Mouse (Mus musculus) heart, embryonic 12.5 days (tissue): ENCODE data around the gene Myo18b. TPM values are rescaled to one million over a fixed set of nuclear protein-coding genes. Genes with fewer than 3 reads are reported as not detected.

Source experiments
- ATAC-seq: fragments of 200-750 bp; cut with Nextera tagmentation; 2 replicates; pipeline ENCODE4 v1.8.0; 2017; ENCODE audit warnings: moderate TSS enrichment, moderate library complexity; ENCODE audit not compliant: insufficient number of reproducible peaks, low FRiP score
- H3K27ac ChIP-seq: fragments of 300-500 bp; sonication (generic); 2 replicates; pipeline ENCODE4 v1.5.1; 2016; ENCODE audit warnings: mild to moderate bottlenecking, moderate library complexity; ENCODE audit not compliant: poor library complexity, severe bottlenecking
- H3K27me3 ChIP-seq: fragments of 300-500 bp; sonication (generic); replicated peaks from 2 replicates; pipeline ENCODE4 v1.6.1; 2016; ENCODE audit warnings: mild to moderate bottlenecking, moderate library complexity
- H3K36me3 ChIP-seq: fragments of 300-500 bp; sonication (generic); 2 replicates; pipeline ENCODE4 v1.6.1; 2016; ENCODE audit warnings: mild to moderate bottlenecking, moderate library complexity
- H3K4me1 ChIP-seq: fragments of 300-500 bp; sonication (generic); replicated peaks from 2 replicates; pipeline ENCODE4 v1.6.1; 2016; ENCODE audit warnings: mild to moderate bottlenecking
- H3K4me2 ChIP-seq: fragments of 300-500 bp; sonication (generic); 2 replicates; pipeline ENCODE4 v1.6.1; 2016; ENCODE audit warnings: mild to moderate bottlenecking, moderate library complexity
- H3K4me3 ChIP-seq: fragments of 300-500 bp; sonication (generic); 2 replicates; pipeline ENCODE4 v1.5.1; 2016; ENCODE audit warnings: mild to moderate bottlenecking
- H3K9ac ChIP-seq: fragments of 300-500 bp; sonication (generic); 2 replicates; pipeline ENCODE4 v1.6.1; 2016; ENCODE audit warnings: mild to moderate bottlenecking, moderate library complexity
- H3K9me3 ChIP-seq: fragments of 300-500 bp; sonication (generic); replicated peaks from 2 replicates; pipeline ENCODE4 v1.6.1; 2016; ENCODE audit warnings: mild to moderate bottlenecking, moderate library complexity
- WGBS: fragments of 180-500 bp; shearing (Covaris S2); methylation state at CpG from one replicate; pipeline ENCODE4 v1.1.7; 2016; 5-methylcytosine and 5-hydroxymethylcytosine counted together
- polyA plus RNA-seq: library from polyadenylated mRNA; unstranded; fragments of >200 nt; fragmentation: Nextera tagmentation; extraction: Ambion mirVana; gene quantifications from 2 replicates; pipeline ENCODE4 v1.2.1, GENCODE M21; 2016

Gene Myo18b
- polyA plus RNA-seq, 1 experiment from 2014 or later: 34.7 TPM

- Histone ChIP-seq H3K9ac (no peak overlapping the region), H3K27me3 (no peaks in the 10 kb centered on the region), H3K4me3 (no peak overlapping the region), H3K4me1 (peaks cover 13% of the 10 kb centered on the region), H3K9me3 (no peaks in the 10 kb centered on the region), H3K4me2 (no peak overlapping the region), H3K36me3 (peaks cover 82% of the 10 kb centered on the region), H3K27ac (no peak overlapping the region)
- ATAC-seq: no peak
- 76% methylated on average over 7 of the region's 7 CpGs for WGBS
These were observed 100.1 kb downstream of the Myo18b start for GRCm38 (mm10) chr5:112796086-112796485.

DNA sequence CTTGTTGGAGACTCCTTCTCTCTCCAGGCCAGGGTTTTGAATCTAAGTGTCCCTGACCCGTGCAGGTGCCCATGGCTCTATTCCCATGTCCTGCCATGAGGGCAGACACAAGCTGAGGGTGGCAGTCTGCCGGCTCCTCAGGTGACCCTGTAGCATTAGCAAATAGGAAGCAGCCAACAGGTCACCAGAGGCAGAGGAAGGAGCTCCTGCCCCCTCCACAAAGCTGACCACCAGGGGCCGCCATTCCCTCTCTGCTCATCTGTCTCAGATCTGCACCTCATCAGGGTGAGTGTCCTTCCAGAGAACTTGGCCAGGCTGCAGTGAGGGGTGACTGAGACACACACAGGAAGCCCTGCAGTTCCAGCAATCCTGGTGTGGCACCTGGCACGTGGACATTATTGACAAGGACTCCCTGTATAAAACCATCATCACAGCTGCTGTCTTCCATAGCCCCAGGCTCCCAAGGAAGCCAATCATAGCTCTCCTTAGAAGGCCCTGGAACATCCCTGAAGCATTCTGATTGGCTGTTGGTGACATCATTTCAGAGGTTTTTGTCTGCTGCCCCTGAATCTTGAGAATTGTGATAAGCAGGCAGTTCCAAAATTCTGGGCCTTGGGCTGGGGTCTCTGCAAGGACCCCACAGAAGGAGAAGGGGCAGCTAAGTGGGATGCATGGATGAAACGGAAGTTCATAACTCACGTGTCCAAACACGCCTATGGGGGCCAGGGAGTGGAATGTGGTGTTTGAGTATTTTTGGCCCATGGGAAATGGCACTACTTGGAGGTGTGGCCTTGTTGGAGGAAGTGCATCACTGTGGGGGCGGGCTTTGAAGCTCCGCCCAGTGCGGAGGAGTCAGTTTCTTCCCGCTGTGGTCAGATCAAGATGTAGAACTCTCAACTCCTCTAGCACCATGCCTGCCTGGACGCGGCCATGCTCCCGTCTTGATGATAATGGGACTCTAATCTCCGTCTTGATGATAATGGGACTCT is 104.1 kb downstream of the Myo18b start:
- H3K9ac ChIP-seq: no peak overlapping the region
- no peaks in the 10 kb centered on the region for H3K27me3 ChIP-seq
- H3K27ac ChIP-seq: peak overlapping the region; percentile 11; the same call in 1 of the 2 replicates
- H3K9me3 ChIP-seq: no peaks in the 10 kb centered on the region
- ATAC-seq: no peak
- peaks cover 28% of the 10 kb centered on the region for H3K4me1 ChIP-seq
- 66% methylated on average over 15 of the region's 15 CpGs for WGBS
- H3K4me3 ChIP-seq: no peak overlapping the region
- H3K4me2 ChIP-seq: no peak overlapping the region
- H3K36me3 ChIP-seq: peaks cover 67% of the 10 kb centered on the region

- peaks cover 74% of the 10 kb centered on the region for H3K36me3 ChIP-seq
- H3K27me3 ChIP-seq: no peaks in the 10 kb centered on the region
- ATAC-seq: peak; percentile 62
- H3K27ac ChIP-seq: peak overlapping the region; percentile 77
- 45% methylated on average over 4 of the region's 4 CpGs for WGBS
- no peak overlapping the region for H3K9ac ChIP-seq
- H3K4me3 ChIP-seq: no peak overlapping the region
- no peak overlapping the region for H3K4me2 ChIP-seq
- peaks cover 28% of the 10 kb centered on the region for H3K4me1 ChIP-seq
- H3K9me3 ChIP-seq: no peaks in the 10 kb centered on the region
These were observed 105.6 kb downstream of the Myo18b start for GRCm38 (mm10) chr5:112790376-112791111.

DNA sequence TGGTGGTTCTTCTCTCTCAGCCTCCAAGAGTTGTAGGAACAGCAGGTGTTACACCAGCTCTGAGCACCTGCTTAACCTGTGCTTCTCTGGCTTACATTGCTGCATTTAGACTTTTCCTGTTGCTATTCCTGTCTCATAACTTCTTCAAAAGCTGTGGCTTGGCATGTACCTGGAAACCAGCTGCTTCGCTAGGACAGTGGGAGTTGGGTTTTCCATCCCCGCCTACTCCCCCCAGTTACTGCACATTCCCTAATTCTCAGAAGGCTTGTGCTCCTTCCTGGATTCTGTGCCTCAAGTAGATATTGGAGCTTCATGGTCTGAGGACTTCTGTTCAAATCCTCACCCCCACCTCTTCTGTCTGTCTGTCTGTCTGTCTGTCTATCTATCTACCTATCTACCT is 107.7 kb downstream of the Myo18b start:
- Histone ChIP-seq H3K36me3 (peaks cover 72% of the 10 kb centered on the region), H3K4me3 (no peak overlapping the region), H3K9ac (no peak overlapping the region), H3K4me1 (peaks cover 28% of the 10 kb centered on the region), H3K4me2 (no peak overlapping the region), H3K27ac (no peak overlapping the region), H3K27me3 (no peaks in the 10 kb centered on the region), H3K9me3 (no peaks in the 10 kb centered on the region)
- no peak for ATAC-seq
- WGBS: 92% methylated on average over 2 of the region's 2 CpGs

DNA sequence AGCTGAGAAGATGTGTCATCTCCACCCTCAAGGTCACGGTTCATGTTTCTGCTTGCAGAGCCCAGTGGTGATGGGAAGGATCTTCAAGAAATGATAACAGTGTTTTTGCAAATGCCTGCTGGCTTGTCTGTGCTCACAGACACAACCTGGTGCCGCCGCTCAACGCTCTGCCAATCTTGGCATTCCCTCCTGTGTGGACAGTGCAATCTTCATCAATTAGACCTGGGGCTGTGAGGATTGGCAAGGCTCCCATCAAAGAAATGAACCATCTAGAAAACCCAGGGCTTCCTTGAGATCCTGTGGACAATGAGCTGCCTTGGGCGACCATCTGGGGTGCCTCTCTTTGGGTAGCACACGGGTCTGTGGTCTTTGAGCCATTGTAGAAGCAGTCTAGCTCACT is 109.4 kb downstream of the Myo18b start:
- H3K4me3 ChIP-seq: no peak overlapping the region
- no peak overlapping the region for H3K9ac ChIP-seq
- H3K27ac ChIP-seq: no peak overlapping the region
- H3K9me3 ChIP-seq: no peaks in the 10 kb centered on the region
- no peak for ATAC-seq
- H3K27me3 ChIP-seq: no peaks in the 10 kb centered on the region
- H3K4me2 ChIP-seq: no peak overlapping the region
- 84% methylated on average over 6 of the region's 6 CpGs for WGBS
- peaks cover 72% of the 10 kb centered on the region for H3K36me3 ChIP-seq
- peaks cover 18% of the 10 kb centered on the region for H3K4me1 ChIP-seq

GRCm38 (mm10) chr5:112786031-112786430 is 110.1 kb downstream of the Myo18b start:
- H3K4me3 ChIP-seq: no peak overlapping the region
- 0 out of 2 replicates have a peak, but pooled peaks cover 2% of the 10 kb centered on the region for H3K9me3 ChIP-seq
- H3K4me1 ChIP-seq: peaks cover 15% of the 10 kb centered on the region
- peaks cover 78% of the 10 kb centered on the region for H3K36me3 ChIP-seq
- no peak overlapping the region for H3K27ac ChIP-seq
- H3K4me2 ChIP-seq: no peak overlapping the region
- ATAC-seq: no peak
- H3K27me3 ChIP-seq: no peaks in the 10 kb centered on the region
- WGBS: 75% methylated on average over 8 of the region's 8 CpGs
- no peak overlapping the region for H3K9ac ChIP-seq

DNA sequence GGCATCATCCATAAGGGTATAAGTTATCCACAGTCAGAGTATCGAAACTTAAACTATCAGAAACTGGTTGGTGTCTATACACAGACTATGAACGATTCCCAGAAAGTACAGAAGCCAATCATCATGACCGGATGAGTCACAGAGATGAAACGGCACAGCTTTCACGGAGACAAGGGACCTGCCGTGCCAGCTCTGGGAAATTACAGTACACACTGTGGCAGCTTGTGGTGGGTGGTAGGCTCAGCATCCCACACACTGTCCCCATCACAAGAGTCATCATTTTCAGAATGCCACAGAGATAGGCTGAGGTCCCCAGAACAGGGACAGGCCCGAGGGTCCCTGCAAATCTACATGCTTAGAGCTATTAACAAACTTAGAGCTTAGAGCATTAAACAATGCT is 114.4 kb downstream of the Myo18b start:
- Histone ChIP-seq H3K4me1 (peaks cover 25% of the 10 kb centered on the region), H3K9me3 (0 out of 2 replicates have a peak, but pooled peaks cover 3% of the 10 kb centered on the region), H3K27ac (no peak overlapping the region), H3K9ac (no peak overlapping the region), H3K4me2 (no peak overlapping the region), H3K27me3 (no peaks in the 10 kb centered on the region), H3K4me3 (no peak overlapping the region), H3K36me3 (peaks cover 74% of the 10 kb centered on the region)
- no peak for ATAC-seq
- 87% methylated on average over 7 of the region's 7 CpGs for WGBS

DNA sequence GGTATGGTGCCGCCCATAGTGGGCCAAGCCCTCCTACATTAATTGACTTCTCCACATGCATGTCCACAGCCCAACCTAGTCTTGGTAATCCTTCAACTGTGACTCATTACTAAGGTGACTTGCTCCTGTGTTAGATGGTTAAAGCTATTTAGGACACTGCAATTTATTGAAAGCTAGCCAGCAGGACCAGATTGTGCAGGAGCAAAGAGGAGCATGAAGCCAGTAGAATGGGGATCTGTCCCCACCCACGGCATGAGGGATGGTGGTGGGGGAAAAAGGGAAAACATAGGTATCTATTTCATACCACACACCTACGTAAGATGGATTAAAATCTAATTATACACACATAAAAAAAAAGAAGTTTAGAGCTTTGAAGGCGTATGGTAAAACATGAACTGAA is 114.9 kb downstream of the Myo18b start:
- Histone ChIP-seq H3K27ac (no peak overlapping the region), H3K9ac (no peak overlapping the region), H3K4me1 (peaks cover 29% of the 10 kb centered on the region), H3K4me2 (no peak overlapping the region), H3K27me3 (no peaks in the 10 kb centered on the region), H3K36me3 (peaks cover 69% of the 10 kb centered on the region), H3K9me3 (0 out of 2 replicates have a peak, but pooled peaks cover 3% of the 10 kb centered on the region), H3K4me3 (no peak overlapping the region)
- ATAC-seq: no peak
- 92% methylated on average over 4 of the region's 4 CpGs for WGBS

- Histone ChIP-seq H3K9ac (no peak overlapping the region), H3K36me3 (peaks cover 69% of the 10 kb centered on the region), H3K4me2 (no peak overlapping the region), H3K27ac (no peak overlapping the region), H3K4me1 (peaks cover 29% of the 10 kb centered on the region), H3K9me3 (0 out of 2 replicates have a peak, but pooled peaks cover 3% of the 10 kb centered on the region), H3K4me3 (no peak overlapping the region), H3K27me3 (no peaks in the 10 kb centered on the region)
- 48% methylated on average over 5 of the region's 5 CpGs for whole genome bisulfite sequencing
- ATAC-seq: no peak; the same call in 1 of the 2 replicates
These were observed 115.8 kb downstream of the Myo18b start for GRCm38 (mm10) chr5:112780383-112780782.

GRCm38 (mm10) chr5:112776781-112777405 is 119.3 kb downstream of the Myo18b start:
- H3K4me3 ChIP-seq: no peak overlapping the region
- no peak for ATAC-seq
- H3K36me3 ChIP-seq: peaks cover 49% of the 10 kb centered on the region
- WGBS: 23% methylated on average over 15 of the region's 15 CpGs
- H3K9ac ChIP-seq: no peak overlapping the region
- no peak overlapping the region for H3K4me2 ChIP-seq
- peaks cover 37% of the 10 kb centered on the region for H3K4me1 ChIP-seq
- H3K9me3 ChIP-seq: 0 out of 2 replicates have a peak, but pooled peaks cover 3% of the 10 kb centered on the region
- H3K27ac ChIP-seq: no peak overlapping the region
- H3K27me3 ChIP-seq: no peaks in the 10 kb centered on the region

DNA sequence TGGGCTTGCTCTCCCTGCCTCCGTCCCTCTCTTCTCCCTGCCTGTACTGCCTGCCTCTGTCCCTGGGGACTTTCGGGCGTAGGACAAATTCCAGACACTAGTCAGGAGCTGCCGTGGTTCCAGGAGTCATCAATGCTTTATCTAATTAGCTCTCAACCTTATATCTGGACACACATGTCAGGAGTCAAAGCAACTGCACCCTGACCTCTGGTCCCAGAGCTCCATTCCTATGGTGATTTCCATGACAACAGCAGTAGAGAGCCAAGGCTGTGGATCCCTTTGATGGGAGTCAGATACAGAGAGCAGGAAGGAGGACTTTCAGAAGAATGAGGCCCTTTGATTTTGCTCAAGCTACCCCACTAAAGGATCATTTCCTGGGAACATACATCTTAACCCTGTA is 122.7 kb downstream of the Myo18b start:
- Histone ChIP-seq H3K4me3 (no peak overlapping the region), H3K4me2 (no peak overlapping the region), H3K27me3 (no peaks in the 10 kb centered on the region), H3K9me3 (no peaks in the 10 kb centered on the region), H3K36me3 (peaks cover 48% of the 10 kb centered on the region), H3K27ac (no peak overlapping the region), H3K9ac (no peak overlapping the region), H3K4me1 (peaks cover 43% of the 10 kb centered on the region)
- 21% methylated on average over 4 of the region's 4 CpGs for WGBS
- no peak for ATAC-seq
